Mouse (Mus musculus) WW6 (cell line): Measurements from ENCODE around the gene Sv2c.
A peak's percentile ranks its signal among the peaks of the same experiment; 100 is the strongest.

ENCODE experiments used
- DNase-seq: peaks from one replicate; pipeline ENCODE4 v3.0.0-alpha.2; 2013; ENCODE audit warnings: low read depth, low spot score

Gene Sv2c

DNA sequence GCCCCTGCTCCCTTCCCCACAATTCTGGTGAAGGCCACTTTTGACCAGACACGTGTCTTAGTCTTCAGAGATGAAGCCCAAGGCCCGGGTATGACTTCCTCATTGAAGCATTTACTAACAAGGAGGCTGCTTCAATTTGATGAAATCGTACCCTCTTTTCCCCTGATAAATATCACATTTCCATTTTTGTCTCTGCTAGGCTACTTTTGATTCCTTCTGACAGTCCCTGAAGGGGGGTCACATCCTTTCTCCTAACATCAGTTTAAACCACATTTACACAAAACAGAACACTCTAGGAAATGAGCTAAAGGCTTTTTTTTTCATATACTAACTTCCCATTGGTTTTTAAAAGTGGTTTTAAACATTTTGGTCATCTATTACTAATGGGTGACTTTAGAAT lies 79.6 kb downstream of the Sv2c start:
- DNase-seq: no peak

DNA sequence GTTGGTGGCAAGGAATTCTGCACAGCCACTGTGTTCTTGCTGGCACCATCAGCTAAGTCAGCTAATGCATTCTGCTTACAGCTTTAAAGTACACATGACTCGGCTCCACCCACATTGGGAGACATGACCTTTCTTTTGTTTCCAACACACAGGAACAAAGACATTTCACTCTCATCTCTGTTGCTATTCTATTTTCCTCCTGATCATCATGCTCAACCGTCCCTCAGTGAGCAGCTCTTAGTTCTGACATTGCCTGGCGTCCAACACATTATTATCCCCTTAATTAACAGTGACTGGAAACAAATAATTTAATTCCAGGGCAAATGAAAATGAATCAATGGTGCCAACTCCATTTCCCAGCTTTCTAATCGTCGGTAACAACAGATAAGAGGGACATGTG lies 87.0 kb downstream of the Sv2c start:
- no peak for DNase-seq

DNA sequence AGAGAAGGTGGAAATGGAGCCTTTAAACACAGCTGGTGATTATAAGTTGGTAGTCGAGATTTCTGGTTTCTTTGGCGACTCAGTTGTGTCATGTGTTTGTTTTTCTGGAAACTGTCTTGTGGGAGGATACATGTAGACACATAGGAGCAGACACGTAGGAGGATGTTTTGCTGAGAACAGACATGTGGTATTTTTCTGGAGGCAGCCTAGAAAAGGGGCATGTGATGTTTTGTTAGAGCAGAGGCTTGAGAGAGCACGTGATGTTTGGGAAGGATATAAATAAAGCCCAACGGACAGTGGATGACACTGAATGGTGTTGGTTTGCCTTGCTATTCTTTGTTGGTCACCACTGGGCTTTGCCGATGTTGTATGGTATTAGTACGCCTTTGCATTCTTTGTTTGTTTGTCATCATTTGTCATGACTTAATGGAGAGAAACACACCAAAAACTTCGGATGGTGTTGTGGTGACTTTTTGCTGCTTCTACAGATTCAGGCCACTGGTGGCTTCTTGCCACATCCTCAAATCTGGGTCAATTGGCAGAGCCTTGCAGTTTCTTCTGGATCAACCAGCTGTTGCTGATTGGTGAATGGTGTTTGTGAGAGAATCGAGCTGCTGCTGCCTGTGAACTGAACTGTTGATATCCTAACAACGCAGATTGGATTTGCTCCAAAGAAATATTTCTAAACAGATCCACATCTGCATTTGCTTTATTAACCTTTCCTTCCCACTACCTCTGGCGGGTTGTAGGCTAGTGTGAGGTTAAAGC lies 91.9 kb downstream of the Sv2c start:
- DNase-seq: no peak

DNA sequence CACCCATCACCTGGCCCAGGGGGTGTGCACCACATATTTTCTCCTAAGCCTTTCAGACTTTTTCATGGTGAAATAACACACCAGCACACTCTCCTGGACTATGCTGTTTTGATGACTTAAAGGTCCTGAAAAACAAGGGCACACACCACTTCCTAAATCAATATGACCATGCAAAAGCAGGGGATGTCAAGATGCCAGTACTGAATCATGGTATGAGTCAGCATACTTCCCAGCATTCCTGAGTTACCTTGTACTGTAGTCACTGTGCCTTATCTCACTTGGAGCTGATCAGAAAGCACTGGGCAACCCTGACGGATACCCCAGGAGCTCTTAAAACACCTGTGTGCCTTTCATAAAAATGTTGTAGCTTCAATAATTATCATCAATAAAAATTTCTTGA lies 92.8 kb downstream of the Sv2c start:
- DNase-seq: no peak

DNA sequence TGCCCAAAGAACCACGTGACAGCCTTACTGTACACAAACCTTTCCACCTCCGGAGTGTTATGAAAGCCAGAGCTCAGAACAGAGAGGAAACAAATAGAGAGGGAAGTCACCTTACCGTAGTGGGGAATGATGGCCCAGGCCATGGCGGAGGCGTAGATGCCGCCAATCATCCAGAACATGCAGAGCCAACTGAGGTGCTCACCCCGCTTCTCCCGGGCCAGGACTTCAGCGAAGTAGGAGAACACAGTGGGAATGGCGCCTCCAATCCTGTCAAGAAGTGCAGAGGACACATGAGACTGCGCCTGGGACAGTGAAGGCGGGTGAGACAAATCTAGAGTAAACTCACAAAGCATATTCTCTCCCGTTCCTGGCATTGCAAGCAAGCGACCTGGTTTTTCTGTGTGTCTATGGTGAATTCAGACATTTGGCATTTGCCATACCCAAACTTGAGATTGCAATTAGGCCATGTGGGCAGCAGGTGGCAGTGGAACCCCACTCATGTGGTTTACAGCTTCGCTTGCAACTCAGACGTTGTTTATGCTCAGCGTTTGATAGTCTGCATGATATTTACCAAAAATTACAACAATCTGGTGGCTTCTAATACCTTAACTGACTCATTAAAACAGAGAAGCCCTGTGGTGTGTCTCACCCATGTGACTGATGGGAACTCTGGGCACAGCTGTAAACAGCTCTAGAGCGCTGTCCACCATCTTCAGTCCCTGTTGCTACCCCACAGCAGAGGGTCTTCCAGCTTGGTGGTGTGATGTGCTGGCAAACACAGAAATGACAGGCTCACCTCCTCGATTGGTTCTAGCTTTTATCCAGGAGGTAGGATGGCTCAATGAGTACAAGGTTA lies 101.8 kb downstream of the Sv2c start:
- DNase-seq: peak; percentile 31

DNA sequence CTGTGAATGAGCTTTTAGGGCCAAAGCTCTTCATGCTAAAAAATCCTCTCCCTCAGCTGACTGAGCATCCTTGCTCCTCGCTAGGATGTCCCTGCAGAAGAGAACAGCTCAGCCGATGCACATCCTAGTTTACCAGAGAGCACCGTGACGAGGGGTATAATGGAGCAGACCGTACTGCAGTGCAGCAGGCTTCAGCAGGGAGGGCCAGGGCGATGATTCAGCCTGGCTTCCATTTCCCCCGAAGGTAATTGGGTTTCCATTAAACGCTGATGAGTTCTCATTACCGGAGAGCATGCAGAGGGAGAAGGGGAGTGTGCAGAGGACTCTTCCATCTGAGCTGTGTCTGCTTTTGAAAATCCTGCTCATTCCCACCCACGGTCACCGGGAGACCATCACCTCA lies 108.5 kb downstream of the Sv2c start:
- no peak for DNase-seq

DNA sequence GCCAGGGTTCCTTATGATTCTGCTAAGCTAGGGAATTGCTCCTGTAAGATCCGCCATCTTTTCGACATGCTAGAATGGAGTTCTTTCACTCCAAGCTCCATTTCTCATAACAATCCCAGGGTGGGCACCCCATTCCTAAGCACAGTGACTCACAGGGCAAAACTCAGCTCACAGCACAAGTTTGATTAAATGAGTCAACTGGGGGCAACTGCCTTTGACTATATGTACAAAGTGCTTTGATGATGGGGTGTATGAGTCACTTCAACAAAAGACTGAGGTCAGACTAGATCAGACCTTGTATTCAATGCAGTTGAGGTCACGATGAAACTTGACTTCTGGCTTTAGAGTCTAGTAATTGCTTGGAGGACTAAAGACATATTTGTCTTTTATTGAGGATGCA lies 116.9 kb downstream of the Sv2c start:
- no peak for DNase-seq

DNA sequence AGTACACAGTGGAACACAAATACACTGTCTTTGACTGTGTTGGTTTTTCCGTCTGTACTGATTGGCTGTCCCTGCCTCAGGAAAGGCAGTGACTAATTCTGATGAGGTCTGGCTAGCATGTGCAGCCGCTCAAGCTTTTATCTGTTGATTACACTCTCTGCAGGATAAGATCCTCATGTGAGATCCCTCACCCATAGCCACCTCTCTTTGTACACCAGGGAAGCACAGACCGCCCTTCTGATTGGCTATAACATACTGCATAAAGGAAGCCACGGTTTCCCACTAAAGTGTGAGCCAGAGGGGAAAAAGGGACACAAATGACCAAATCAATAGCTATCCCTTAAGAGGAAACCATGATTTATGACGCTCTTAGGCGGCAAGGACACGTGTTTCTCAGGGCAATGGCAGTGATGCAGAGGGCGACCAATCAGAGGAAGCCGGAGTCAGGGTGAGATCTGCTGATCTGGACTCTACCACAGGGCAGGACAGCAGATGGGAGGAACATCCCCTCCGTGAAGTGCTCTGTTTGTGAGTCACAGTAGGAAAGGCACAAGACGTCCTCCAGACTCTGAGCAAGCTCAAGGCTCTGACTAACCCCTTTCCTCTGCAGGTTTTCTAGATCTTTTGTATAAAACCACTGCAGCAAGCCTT lies 121.4 kb downstream of the Sv2c start:
- no peak for DNase-seq

DNA sequence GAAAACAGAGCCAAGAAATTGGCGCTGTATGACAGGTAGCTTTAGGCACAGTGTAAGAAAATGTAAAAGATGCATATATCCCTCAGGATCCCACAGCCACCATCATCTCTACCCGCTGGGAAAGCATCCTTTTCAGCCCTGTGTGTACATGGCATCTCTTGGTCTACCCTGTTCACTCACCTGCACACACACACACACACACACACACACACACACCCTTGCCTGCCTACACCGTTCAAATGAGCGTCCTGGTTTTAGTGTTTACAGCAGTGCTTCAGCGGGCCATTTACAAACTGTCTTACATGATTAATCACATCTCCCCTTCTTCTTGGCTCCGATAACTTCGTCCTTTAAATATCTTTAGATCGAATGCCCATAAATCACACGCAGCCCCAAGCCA lies 123.4 kb downstream of the Sv2c start:
- DNase-seq: no peak

DNA sequence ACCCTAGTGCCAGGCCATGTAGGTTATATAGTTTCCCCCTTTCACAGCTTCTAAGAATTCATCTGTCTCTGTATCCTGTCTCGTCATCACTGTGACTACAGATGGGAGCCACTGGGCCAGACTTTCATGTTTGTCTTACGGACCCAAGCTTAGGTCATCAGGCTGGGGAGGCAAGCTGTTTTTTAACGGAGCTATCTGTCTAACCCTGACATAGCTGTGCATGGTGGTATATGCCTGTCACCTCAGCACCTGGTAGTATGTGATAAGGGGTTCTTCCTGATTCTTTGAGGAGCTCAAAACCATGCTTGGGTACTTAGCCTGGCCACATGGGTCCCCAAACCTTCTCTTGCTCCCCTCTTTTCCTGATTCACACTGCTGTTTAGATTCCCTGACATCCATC lies 124.2 kb downstream of the Sv2c start:
- no peak for DNase-seq

DNA sequence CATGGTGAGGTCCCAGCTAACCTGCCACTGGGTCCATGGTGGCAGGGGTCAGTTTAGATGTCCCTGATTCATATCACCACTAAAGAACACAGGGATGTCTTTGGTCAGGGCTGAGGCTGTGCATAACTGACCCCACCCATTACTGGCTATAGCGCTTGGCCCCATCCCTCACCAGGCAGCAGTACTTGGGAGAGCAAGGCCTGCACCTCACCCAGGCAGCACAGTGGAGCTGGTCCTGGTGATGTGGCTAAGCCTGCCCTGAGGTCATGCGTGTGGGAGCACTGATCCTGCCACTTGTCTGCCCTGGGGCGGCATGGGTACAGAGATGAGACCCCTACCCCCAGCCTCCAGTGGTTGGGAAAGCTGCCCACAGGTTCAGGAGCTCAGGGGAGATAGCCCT lies 128.8 kb downstream of the Sv2c start:
- no peak for DNase-seq

DNA sequence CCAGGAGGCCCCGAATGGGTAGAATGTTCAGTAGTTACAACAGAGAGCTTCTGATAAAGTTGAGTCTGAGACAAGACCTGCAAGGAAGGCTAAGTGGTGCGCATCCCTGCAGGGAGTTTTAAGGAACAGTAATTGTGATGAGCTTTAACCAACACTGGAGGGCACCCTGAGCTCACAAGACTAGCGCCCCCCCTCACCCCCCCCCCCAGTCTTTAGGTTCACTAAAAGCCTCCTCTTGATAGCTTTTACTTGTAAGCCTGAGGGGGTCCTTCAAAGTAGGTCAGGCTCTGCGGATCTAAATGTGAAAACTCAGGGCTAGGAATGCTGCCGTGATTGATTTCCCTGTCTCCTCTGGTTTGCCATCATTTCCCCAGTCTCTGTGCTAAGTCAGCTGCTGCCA lies 129.9 kb downstream of the Sv2c start:
- no peak for DNase-seq

DNA sequence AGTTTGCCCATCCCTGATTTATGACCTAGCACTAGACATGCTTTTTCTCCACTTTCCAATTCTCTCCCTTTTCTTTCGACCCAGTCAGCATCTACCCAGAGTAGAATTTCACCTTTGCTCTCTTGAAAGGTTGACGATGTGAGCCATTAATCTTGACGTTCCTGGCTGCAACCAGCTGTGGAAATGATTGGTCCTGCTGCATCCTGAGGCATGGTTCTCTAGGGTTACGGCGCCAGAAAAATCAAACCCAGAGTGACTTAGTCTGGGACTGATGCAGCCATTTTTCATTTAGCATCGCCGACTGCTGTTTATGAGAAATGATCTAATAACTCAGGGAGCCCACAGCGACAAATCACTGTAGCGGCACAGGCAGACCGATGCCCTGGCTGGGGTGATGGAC lies 133.0 kb downstream of the Sv2c start:
- no peak for DNase-seq

DNA sequence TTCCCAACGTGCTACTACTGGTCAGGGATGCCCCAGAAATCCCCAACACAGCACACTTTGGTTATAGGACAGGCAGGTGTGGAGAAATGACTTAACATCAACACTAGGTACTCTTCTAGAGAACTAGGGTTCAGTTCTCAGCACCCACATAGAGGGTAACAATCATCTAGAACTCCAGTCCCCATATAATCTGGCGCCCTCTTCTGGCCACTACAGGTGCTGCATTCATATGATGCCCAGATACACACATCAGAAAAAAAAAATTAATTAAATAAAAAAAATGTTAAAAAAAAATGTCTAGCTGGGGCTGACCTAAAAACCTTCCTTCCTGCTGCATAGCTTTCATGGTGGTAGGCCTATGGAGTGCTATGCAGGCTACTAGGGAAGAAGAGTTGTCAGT lies 135.1 kb downstream of the Sv2c start:
- no peak for DNase-seq

DNA sequence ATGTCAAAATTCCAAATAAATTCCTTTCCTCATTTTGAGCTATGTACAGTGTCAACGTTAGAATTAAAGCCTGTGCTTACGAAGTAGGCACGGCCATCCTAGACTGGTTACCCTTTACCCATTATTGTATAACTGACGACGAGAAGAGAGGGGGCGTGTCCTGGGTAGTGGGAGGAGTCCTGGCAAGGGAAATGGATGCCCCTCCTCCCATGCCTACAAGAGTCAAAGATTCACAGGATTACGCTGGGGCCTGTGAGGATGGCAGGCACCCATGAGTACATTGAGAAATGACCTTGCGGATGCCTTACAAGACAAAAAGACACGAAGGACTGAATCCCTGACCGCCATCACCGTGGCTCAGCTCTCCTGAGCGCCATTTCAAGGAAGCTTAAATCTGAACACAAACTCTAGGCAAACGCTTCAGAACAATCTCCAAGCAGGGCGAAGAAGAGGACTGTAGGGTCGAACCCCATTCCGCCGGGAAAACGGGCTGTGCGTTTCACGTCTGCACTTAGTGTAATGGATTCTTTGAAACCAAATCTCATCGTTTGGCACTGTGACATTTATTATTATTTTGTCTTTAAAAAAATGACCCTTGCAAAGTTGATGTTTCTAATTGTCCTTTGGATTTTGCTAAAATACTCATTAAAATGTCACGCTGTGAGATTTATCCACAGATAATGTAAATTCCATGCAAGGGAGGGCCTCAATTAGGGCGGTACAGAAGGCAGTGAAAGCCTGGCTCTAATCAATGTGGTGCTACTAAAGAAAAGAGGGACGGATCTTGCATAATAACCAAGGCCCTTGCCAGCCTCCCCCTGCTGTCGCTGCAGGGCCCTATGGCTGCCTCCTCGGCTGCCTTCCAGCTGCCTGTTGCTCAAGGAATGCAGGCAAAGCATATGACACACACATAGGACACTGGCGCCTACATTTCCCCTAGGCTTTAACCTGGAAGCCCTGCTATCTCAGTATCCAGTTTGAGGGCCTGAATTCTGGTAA lies 137.4 kb downstream of the Sv2c start:
- no peak for DNase-seq

DNA sequence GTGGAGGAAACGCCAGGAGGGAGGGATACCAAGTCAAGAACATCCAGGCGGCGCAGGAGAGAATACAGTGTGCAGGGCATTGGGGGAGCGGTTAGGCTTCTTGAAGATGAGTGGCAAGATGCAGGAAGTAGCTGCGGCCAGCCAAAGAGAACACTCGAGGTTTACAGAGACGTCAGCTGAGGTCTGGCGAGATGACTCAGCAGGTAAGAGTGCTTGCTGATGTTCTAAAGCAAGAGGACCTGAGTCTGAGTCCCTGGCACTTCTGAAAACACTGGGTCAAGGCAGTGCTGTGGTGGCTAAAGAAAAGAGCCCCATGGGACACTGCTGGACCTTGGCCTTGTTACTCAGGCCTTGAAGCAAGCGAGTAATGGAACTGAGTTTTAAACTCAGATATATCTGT lies 144.2 kb downstream of the Sv2c start:
- DNase-seq: no peak

DNA sequence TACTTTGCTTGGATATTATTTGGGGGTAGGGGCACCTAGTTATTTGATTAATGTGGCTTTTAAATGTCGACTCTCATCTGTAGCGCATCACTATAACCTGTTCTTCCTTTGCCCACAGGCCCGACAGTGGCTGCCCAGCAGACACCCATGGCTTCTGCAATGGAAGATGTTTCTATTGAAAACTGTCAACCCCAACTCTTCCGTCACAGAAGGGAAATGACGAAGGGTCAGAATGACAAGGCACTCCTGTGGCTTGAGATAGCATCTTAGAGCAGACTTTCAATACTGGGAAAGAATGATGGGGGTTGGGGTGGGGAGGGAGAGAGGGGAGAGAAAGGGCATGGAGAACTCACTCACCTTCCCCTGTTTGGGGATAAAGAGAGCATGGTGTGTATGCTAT lies 145.2 kb downstream of the Sv2c start:
- DNase-seq: no peak

DNA sequence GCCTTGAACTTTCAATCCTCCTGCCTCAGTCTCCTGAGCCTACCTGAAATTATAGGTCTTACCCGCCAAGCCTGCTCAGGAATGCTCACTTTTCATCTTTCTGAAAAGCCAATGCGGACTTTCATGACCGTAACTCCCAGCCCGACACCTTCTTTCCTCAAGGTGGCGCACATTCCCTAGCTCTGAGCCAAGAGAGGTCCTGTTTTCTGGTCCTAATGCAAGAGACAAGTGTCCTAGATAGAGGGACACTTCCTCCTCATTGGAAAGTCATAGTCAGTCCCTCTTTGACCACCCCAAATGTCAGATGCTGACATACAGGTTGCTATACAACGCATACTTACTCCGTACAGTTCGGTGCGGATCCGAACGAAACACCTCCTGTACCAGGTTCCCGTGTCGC lies 146.0 kb downstream of the Sv2c start:
- no peak for DNase-seq

DNA sequence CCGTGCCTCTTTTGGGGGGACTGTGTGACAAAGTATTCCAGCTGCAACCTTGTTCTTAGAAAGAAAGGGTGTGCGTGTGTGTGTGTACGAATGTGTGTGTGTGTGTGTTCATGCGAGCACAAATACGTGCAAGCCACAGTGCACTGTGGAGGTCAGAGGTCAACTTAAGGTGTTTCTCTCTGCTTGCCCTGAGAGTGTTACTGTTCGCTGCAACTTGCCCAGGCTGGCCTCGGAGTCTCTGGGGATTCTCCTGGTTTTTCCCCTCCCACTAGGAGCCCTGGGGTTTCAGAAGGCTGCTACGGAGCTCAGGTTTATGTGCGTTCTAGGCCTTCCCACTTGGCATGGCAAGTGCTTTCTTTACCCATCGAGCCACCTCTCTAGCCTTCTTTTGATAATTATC lies 157.2 kb downstream of the Sv2c start:
- DNase-seq: no peak

DNA sequence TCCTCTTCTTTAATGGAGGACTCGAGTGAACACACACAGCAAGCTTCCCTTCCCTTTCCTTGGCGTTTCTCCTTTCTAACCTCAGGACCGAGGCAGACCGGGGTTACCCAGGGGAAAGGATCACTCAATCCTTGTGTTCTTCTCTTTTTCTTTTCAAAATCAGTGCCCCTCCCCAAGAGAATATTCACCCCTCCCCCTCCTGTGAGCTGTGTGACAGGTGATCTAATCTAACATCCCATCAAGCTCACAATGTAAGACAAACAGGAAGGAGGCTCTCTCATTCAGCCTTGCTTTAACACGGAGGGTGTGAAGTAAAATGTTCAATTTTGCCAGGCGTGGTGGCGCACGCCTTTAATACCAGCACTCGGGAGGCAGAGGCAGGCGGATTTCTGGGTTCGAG lies 158.3 kb downstream of the Sv2c start:
- DNase-seq: no peak

DNA sequence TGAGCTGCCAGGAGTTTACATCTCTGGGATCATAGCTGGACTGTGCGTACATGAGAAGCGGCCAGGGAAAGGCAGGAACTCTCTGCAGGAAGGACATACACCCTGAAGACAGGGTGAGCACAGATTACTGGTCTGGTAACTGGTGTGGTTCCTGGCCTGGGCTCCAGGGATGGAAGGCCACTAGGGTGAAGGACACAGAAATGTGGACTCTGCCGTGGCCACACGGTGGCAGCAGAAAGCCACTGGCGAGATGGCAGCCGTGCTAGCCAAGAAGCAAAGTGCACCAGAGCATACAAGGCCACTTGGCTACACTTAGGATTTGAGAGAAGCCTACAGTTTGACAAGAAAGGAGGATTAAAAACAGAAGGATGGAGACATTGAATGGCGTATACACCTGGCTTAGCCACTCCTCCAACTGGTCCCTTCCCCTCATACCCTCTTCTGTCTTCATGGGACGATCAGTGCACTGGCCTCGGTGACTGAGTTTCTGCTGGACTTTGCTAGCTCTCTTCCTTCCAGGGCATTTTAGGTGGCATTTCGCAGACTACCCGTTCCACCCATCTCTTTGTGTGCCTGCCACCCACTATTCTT lies 158.9 kb downstream of the Sv2c start:
- no peak for DNase-seq
